Mouse (Mus musculus) neural tube, embryonic 13.5 days (tissue): Measurements from ENCODE around the gene Rab3b. TPM values are rescaled to one million over a fixed set of nuclear protein-coding genes. Genes with fewer than 3 reads are reported as not detected.

Source experiments
- ATAC-seq: fragments of 200-750 bp; cut with Nextera tagmentation; 2 replicates; pipeline ENCODE4 v1.8.0; 2017; ENCODE audit warnings: low read depth, mild to moderate bottlenecking, moderate TSS enrichment, moderate library complexity
- H3K27ac ChIP-seq: fragments of 300-500 bp; sonication (generic); replicated peaks from 2 replicates; pipeline ENCODE4 v1.5.1; 2015; ENCODE audit warnings: moderate library complexity, mild to moderate bottlenecking, inconsistent platforms
- H3K27me3 ChIP-seq: fragments of 300-500 bp; sonication (generic); 2 replicates; pipeline ENCODE4 v1.6.1; 2015; ENCODE audit warnings: mild to moderate bottlenecking, inconsistent platforms
- H3K36me3 ChIP-seq: fragments of 300-500 bp; sonication (generic); 2 replicates; pipeline ENCODE4 v1.6.1; 2015; ENCODE audit warnings: mild to moderate bottlenecking, inconsistent platforms
- H3K4me1 ChIP-seq: fragments of 300-500 bp; sonication (generic); replicated peaks from 2 replicates; pipeline ENCODE4 v1.6.1; 2015; ENCODE audit warnings: inconsistent platforms
- H3K4me2 ChIP-seq: fragments of 300-500 bp; sonication (generic); 2 replicates; pipeline ENCODE4 v1.6.1; 2015; ENCODE audit warnings: inconsistent platforms, mild to moderate bottlenecking, moderate library complexity
- H3K4me3 ChIP-seq: fragments of 300-500 bp; sonication (generic); 2 replicates; pipeline ENCODE4 v1.5.1; 2015; ENCODE audit warnings: mild to moderate bottlenecking, inconsistent platforms
- H3K9ac ChIP-seq: fragments of 300-500 bp; sonication (generic); 2 replicates; pipeline ENCODE4 v1.6.1; 2015; ENCODE audit warnings: moderate library complexity, mild to moderate bottlenecking, inconsistent platforms
- H3K9me3 ChIP-seq: fragments of 300-500 bp; sonication (generic); 2 replicates; pipeline ENCODE4 v1.6.1; 2016; ENCODE audit warnings: inconsistent platforms
- WGBS: fragments of 180-500 bp; shearing (Covaris S2); methylation state at CpG from one replicate; pipeline ENCODE4 v1.1.7; 2015; 5-methylcytosine and 5-hydroxymethylcytosine counted together
- polyA plus RNA-seq: library from polyadenylated mRNA; unstranded; fragments of >200 nt; fragmentation: Nextera tagmentation; extraction: Ambion mirVana; gene quantifications from 2 replicates; pipeline ENCODE4 v1.2.1, GENCODE M21; 2015

The Rab3b gene
- polyA plus RNA-seq = 72.4 and 86.9 TPM in 2 replicates

- H3K4me1 ChIP-seq = peaks cover 15% of the 10 kb centered on the region
- peak within 1 kb of the TSS; percentile 57 for H3K4me3 ChIP-seq
- H3K4me2 ChIP-seq = peak within 1 kb of the TSS; percentile 89
- under 1% methylated on average over 46 of the region's 46 CpGs for WGBS
- ATAC-seq = peak; percentile 92
- peak within 1 kb of the TSS; percentile 75 for H3K9ac ChIP-seq
- no peaks in the 10 kb centered on the region for H3K9me3 ChIP-seq
- H3K27ac ChIP-seq = peak within 1 kb of the TSS; percentile 57; the same call in 1 of the 2 replicates
- H3K36me3 ChIP-seq = no peaks in the 10 kb centered on the region
- H3K27me3 ChIP-seq = peaks cover 6% of the 10 kb centered on the region; the same call in 1 of the 2 replicates
Observed at GRCm38 (mm10) chr4:108878963-108879822, at the start of gene Rab3b. Gene Rab3b (plus strand): TSS chr4:108879063.

DNA sequence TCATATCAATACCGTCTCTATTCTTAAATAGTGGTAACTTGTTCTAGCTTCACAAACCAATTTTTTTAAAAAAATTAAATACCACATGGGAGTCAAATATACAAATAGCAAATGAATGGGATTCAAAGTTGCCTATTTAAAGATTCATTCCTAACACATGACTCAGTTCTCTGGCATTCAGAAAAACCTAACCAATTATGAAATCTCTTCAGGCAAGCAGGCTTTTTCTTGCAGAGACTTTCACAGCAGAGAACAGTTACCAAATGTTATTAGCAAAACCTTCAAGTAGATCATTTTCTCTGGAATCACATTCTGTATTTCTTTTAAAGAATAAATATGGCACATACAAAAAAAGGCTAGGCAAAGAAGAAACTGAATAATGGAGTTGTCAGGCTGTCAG lies 48.2 kb upstream of the Rab3b start:
- H3K27ac ChIP-seq = no peak overlapping the region
- H3K4me2 ChIP-seq = no peak overlapping the region
- ATAC-seq = no peak
- H3K9ac ChIP-seq = no peak overlapping the region
- H3K4me3 ChIP-seq = no peak overlapping the region
- 90% methylated on average over 1 of the region's 1 CpGs for WGBS
- H3K36me3 ChIP-seq = peaks cover 41% of the 10 kb centered on the region
- H3K4me1 ChIP-seq = peaks cover 28% of the 10 kb centered on the region
- H3K9me3 ChIP-seq = no peaks in the 10 kb centered on the region
- H3K27me3 ChIP-seq = no peaks in the 10 kb centered on the region

- H3K36me3 ChIP-seq = peaks cover 20% of the 10 kb centered on the region
- H3K27ac ChIP-seq = peak within 1 kb of the TSS; percentile 100
- H3K4me3 ChIP-seq = peak within 1 kb of the TSS; percentile 89
- no peaks in the 10 kb centered on the region for H3K9me3 ChIP-seq
- WGBS = under 1% methylated on average over 66 of the region's 73 CpGs
- H3K4me1 ChIP-seq = peaks cover 46% of the 10 kb centered on the region
- peak; percentile 97 for ATAC-seq
- no peaks in the 10 kb centered on the region for H3K27me3 ChIP-seq
- H3K9ac ChIP-seq = peak within 1 kb of the TSS; percentile 97
- H3K4me2 ChIP-seq = peak within 1 kb of the TSS; percentile 76
Observed at GRCm38 (mm10) chr4:108832916-108833827, 45.7 kb upstream of the Rab3b start, which contains the start of gene Btf3l4. Gene Btf3l4 (minus strand): TSS chr4:108833614.

- H3K4me3 ChIP-seq = peak overlapping the region; percentile 89
- peaks cover 14% of the 10 kb centered on the region for H3K36me3 ChIP-seq
- H3K9ac ChIP-seq = peak overlapping the region; percentile 97
- peaks cover 51% of the 10 kb centered on the region for H3K4me1 ChIP-seq
- WGBS = 0% methylated on average over 6 of the region's 6 CpGs
- H3K9me3 ChIP-seq = no peaks in the 10 kb centered on the region
- no peaks in the 10 kb centered on the region for H3K27me3 ChIP-seq
- peak overlapping the region; percentile 76 for H3K4me2 ChIP-seq
- peak overlapping the region; percentile 100 for H3K27ac ChIP-seq
- no peak for ATAC-seq
Observed at GRCm38 (mm10) chr4:108833828-108834114, 45.1 kb upstream of the Rab3b start.

DNA sequence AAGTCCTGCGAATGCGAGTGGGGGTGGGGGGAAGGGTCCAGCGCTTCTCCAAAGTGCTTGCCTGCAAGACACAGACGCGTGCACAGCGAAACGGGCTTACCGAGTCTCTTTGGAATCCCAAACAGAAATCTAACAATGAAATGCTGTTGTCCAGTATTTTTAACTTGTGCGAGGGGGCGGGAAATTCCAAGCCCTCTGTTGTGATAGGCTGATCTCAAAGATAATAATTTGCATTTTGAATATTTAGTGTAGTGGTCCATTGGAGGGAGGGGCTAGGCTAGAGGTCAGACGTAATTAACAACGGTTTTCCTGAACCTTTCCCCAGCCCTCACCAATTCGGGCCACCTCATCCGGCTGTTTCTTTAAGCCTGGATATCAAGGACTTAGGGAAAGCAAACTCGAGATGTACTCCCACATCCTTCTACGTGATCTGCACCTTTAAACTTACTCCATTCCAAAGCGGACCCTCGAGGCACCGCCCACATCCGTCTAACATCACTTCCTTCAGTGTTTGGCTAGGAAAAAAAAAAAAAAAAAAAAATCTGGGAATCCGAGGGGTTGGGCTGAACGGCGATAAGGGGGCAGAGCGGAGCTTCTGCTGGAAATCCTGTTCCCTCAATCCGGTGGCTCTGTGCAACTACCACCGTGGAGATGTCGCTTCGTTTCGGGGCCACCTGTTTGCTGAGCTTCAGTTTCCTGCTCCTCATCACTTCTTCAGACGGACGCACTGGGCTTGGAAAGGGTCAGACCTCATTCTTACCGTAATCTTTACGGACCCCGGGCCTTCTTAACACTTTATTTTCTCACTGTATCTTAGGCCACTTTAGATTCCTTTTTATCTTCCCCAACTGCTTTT lies 44.5 kb upstream of the Rab3b start, which contains the start of gene Txndc12:
Txndc12 (plus strand) TSS at position 487 of the 856 bp plus-strand sequence.
- peaks cover 10% of the 10 kb centered on the region for H3K36me3 ChIP-seq
- peak within 1 kb of the TSS; percentile 100 for H3K27ac ChIP-seq
- H3K27me3 ChIP-seq = no peaks in the 10 kb centered on the region
- H3K9ac ChIP-seq = peak within 1 kb of the TSS; percentile 97
- H3K4me2 ChIP-seq = peak within 1 kb of the TSS; percentile 76
- peak within 1 kb of the TSS; percentile 89 for H3K4me3 ChIP-seq
- peaks cover 51% of the 10 kb centered on the region for H3K4me1 ChIP-seq
- no peaks in the 10 kb centered on the region for H3K9me3 ChIP-seq
- under 1% methylated on average over 34 of the region's 34 CpGs for WGBS
- ATAC-seq = peak; percentile 84

DNA sequence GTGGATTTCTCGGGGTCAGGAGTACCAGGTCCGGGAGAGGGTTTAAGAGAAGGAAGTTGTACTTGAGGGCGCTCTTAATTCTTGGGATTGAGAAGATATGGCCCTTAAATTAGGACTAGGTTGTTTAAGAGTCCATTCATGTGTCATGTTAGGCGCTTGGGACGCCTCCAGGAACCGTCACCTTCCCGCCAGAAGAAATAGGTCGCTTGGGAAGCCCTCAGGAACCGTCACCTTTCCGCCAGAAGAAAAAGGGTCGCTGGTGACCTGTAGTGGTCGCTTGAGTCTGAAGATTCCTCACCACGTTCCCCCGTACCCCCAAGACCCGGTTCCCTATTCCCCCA lies 43.9 kb upstream of the Rab3b start:
- under 1% methylated on average over 15 of the region's 15 CpGs for WGBS
- peaks cover 4% of the 10 kb centered on the region for H3K36me3 ChIP-seq
- H3K4me1 ChIP-seq = peaks cover 51% of the 10 kb centered on the region
- peak overlapping the region; percentile 89 for H3K4me3 ChIP-seq
- H3K4me2 ChIP-seq = peak overlapping the region; percentile 76
- peak overlapping the region; percentile 97 for H3K9ac ChIP-seq
- ATAC-seq = no peak
- H3K27ac ChIP-seq = peak overlapping the region; percentile 100
- no peaks in the 10 kb centered on the region for H3K27me3 ChIP-seq
- H3K9me3 ChIP-seq = no peaks in the 10 kb centered on the region

DNA sequence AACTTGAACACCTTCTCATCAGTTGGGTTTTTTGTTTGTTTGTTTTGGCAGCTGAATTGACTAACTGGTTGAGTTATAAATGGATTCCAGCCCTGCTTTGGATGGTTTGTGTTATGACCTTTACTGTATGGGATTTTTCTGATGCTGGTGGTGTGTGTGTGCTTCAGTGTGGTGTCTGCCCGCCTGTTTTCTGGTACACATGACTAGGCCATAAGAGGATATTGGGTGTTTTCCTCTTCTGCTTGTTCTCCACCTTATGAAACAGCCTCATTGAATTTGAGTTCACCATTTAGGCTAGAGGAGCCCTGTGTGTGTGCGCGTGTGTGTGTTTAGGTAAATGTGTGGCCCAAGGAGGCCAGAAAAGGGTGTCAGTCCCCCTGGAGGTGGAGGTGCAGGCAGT lies 43.4 kb upstream of the Rab3b start:
- Histone ChIP-seq H3K36me3 (peaks cover 3% of the 10 kb centered on the region; the same call in 1 of the 2 replicates), H3K9ac (peak overlapping the region; percentile 97), H3K27ac (peak overlapping the region; percentile 100; the same call in 1 of the 2 replicates), H3K9me3 (no peaks in the 10 kb centered on the region), H3K4me3 (peak overlapping the region; percentile 89), H3K4me1 (peaks cover 48% of the 10 kb centered on the region), H3K4me2 (peak overlapping the region; percentile 76), H3K27me3 (no peaks in the 10 kb centered on the region)
- WGBS = 74% methylated on average over 3 of the region's 3 CpGs
- no peak for ATAC-seq

GRCm38 (mm10) chr4:108838031-108838430 lies 40.8 kb upstream of the Rab3b start:
- Histone ChIP-seq H3K27ac (no peak overlapping the region), H3K27me3 (no peaks in the 10 kb centered on the region), H3K4me3 (no peak overlapping the region), H3K4me2 (no peak overlapping the region), H3K9me3 (no peaks in the 10 kb centered on the region), H3K36me3 (peaks cover 8% of the 10 kb centered on the region; the same call in 1 of the 2 replicates), H3K9ac (no peak overlapping the region), H3K4me1 (peaks cover 31% of the 10 kb centered on the region)
- WGBS = 88% methylated on average over 4 of the region's 4 CpGs
- ATAC-seq = no peak

DNA sequence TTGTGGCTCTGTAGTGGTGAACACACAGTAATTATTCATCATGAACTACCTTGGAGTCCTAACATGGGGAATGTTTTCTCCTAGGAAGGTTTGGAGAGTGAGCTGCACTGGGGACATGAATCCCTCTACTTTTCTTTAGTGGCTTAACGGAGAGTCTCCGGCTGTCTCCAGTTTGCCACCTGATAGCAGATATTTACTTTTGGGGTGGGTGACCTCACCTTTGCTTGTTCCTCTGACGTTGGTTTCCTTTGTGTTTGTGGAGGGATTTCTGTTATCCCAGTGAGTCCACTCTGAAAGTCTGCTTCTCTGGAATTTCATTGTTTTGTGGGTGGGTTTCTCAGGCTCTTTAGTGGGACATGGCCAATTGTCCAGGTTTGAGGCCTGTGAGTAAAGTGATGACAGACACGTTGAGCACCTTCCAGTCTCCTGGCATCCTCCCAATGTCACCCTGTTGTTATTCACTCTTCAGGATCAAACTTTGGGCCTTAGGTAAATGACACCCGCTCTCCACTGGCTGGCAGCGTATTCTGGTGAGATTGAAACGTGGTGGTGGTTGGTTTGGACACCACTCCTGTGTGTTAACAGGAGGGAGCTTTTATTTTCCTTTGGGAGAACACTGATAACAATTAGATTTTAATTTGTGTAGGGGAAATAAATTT lies 36.8 kb upstream of the Rab3b start:
- 92% methylated on average over 7 of the region's 7 CpGs for whole genome bisulfite sequencing
- H3K4me1 ChIP-seq = peaks cover 22% of the 10 kb centered on the region
- ATAC-seq = no peak

DNA sequence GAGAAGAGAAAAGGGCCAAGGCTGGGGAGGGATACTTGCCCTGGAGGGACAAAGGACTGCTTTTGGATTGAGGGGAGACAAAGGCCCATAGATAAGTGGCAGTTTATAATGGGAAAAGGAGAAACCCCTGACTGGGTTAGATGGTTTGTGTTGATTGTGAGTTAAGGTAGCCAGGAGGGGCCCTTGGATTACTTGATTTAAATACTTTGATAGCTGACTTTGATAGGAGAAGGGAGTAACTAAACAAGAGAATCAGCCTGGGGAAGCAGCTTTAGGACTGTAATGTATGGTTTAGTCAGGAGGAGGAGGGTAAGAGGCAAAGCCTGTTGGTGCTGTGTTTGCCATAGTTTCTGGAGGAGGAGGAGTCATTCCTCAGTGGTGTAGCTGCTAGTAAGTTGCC lies 35.5 kb upstream of the Rab3b start:
- ATAC-seq = no peak
- no peak overlapping the region for H3K4me3 ChIP-seq
- no peak overlapping the region for H3K4me2 ChIP-seq
- no peaks in the 10 kb centered on the region for H3K9me3 ChIP-seq
- H3K4me1 ChIP-seq = peaks cover 18% of the 10 kb centered on the region
- H3K9ac ChIP-seq = no peak overlapping the region
- H3K27me3 ChIP-seq = no peaks in the 10 kb centered on the region
- no peak overlapping the region for H3K27ac ChIP-seq
- peaks cover 8% of the 10 kb centered on the region; the same call in 1 of the 2 replicates for H3K36me3 ChIP-seq

More for the DNA sequence above, 36.8 kb upstream of the Rab3b start:
- no peak overlapping the region for H3K4me3 ChIP-seq
- H3K4me2 ChIP-seq = no peak overlapping the region
- H3K9ac ChIP-seq = no peak overlapping the region
- H3K9me3 ChIP-seq = no peaks in the 10 kb centered on the region
- no peak overlapping the region for H3K27ac ChIP-seq
- peaks cover 8% of the 10 kb centered on the region; the same call in 1 of the 2 replicates for H3K36me3 ChIP-seq
- H3K27me3 ChIP-seq = no peaks in the 10 kb centered on the region
